Mouse (Mus musculus) forebrain, embryonic 16.5 days (tissue): ENCODE data around the gene Grk6. TPM values are rescaled to one million over a fixed set of nuclear protein-coding genes. Genes with fewer than 3 reads are reported as not detected.

ENCODE experiments used
- ATAC-seq: fragments of 200-750 bp; cut with Nextera tagmentation; 2 replicates; pipeline ENCODE4 v1.8.0; 2017; ENCODE audit warnings: mild to moderate bottlenecking, moderate library complexity
- H3K27ac ChIP-seq: fragments of 300-500 bp; sonication (generic); 2 replicates; pipeline ENCODE4 v1.5.1; 2014; ENCODE audit warnings: low read length, control low read depth
- H3K27me3 ChIP-seq: fragments of 300-500 bp; sonication (generic); replicated peaks from 2 replicates; pipeline ENCODE4 v1.6.1; 2014; ENCODE audit warnings: low read length; ENCODE audit not compliant: control insufficient read depth, insufficient read depth
- H3K36me3 ChIP-seq: fragments of 300-500 bp; sonication (generic); 2 replicates; pipeline ENCODE4 v1.6.1; 2014; ENCODE audit not compliant: control insufficient read depth, insufficient read depth
- H3K4me1 ChIP-seq: fragments of 300-500 bp; sonication (generic); replicated peaks from 2 replicates; pipeline ENCODE4 v1.6.1; 2014; ENCODE audit warnings: low read length; ENCODE audit not compliant: control insufficient read depth, insufficient read depth
- H3K4me2 ChIP-seq: fragments of 300-500 bp; sonication (generic); 2 replicates; pipeline ENCODE4 v1.6.1; 2014; ENCODE audit warnings: mild to moderate bottlenecking, low read length, control low read depth
- H3K4me3 ChIP-seq: fragments of 300-500 bp; sonication (generic); replicated peaks from 2 replicates; pipeline ENCODE4 v1.5.1; 2014; ENCODE audit warnings: mild to moderate bottlenecking, low read length, control low read depth
- H3K9ac ChIP-seq: fragments of 300-500 bp; sonication (generic); replicated peaks from 2 replicates; pipeline ENCODE4 v1.6.1; 2014; ENCODE audit warnings: low read depth, low read length, control low read depth
- H3K9me3 ChIP-seq: fragments of 300-500 bp; sonication (generic); 2 replicates; pipeline ENCODE4 v1.6.1; 2016; ENCODE audit warnings: low read length; ENCODE audit not compliant: control insufficient read depth
- WGBS: fragments of 180-500 bp; shearing (Covaris S2); extraction: QIAGEN DNeasy Blood & Tissue Kit; methylation state at CpG from one replicate; pipeline ENCODE4 v1.1.7; 2014; 5-methylcytosine and 5-hydroxymethylcytosine counted together
- polyA plus RNA-seq: library from polyadenylated mRNA; unstranded; fragments of >200 nt; fragmentation: Nextera tagmentation; extraction: Ambion mirVana; gene quantifications from 2 replicates; pipeline ENCODE4 v1.2.1, GENCODE M21; 2015

The Grk6 gene
- 39.4 and 40.1 TPM in 2 replicates for polyA plus RNA-seq

DNA sequence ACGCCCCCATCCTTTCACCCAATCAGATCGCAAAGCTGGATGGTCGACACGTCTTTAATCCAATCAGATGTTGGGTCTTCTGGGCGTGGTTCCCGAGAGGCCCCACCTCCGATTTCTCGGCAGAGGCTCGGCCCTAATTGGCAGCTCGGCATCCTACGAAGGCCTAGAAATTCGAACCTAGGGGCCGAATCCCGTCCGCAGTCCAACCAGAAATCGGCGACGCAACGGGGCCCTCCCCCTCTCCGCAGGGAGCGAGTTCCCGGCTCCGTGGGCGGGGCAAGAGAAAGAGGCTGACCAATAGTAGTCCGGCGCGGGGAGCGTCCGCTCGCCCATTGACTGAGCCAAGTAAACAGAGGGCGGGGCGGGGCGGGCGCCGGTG is at the start of gene Grk6:
Grk6 (plus strand) TSS at position 136 of the 379 bp plus-strand sequence.
- peak within 1 kb of the TSS; percentile 81 for H3K4me3 ChIP-seq
- H3K27me3 ChIP-seq, result no peaks in the 10 kb centered on the region
- 0% methylated on average over 26 of the region's 35 CpGs for WGBS
- H3K9me3 ChIP-seq, result no peaks in the 10 kb centered on the region
- peak within 1 kb of the TSS; percentile 92 for H3K9ac ChIP-seq
- H3K36me3 ChIP-seq, result no peaks in the 10 kb centered on the region
- H3K4me2 ChIP-seq, result peak within 1 kb of the TSS; percentile 82
- ATAC-seq, result peak; percentile 96
- peaks cover 29% of the 10 kb centered on the region for H3K4me1 ChIP-seq
- H3K27ac ChIP-seq, result peak within 1 kb of the TSS; percentile 96

DNA sequence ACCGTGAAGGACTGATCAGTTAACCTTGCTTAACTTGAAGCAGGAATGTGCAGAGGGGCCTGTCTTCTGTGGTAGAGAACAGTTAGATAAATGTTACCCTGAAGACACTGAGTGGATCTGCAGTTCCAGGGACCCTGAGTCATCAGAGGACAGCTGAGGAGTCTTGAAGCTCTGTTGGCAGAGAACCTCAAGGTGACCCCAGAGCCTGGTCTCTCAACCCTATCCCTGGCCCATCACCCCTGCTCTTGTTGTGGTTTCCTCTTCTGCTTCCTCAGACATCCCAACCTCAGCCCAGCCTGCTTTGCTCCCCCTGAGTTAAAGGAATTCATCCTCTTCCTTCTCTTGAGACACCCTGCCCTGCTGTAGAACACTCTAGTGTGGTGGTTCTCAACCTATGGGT is 46.8 kb upstream of the Grk6 start, which contains the start of gene Slc34a1:
Slc34a1 (plus strand) TSS at position 100 of the 400 bp plus-strand sequence.
- ATAC-seq, result no peak
- no peaks in the 10 kb centered on the region for H3K36me3 ChIP-seq
- no peaks in the 10 kb centered on the region for H3K4me1 ChIP-seq
- H3K9ac ChIP-seq, result no peak within 1 kb of the TSS
- H3K27me3 ChIP-seq, result no peaks in the 10 kb centered on the region
- H3K4me2 ChIP-seq, result no peak within 1 kb of the TSS
- H3K4me3 ChIP-seq, result no peak within 1 kb of the TSS
- H3K9me3 ChIP-seq, result no peaks in the 10 kb centered on the region
- 91% methylated on average over 1 of the region's 1 CpGs for WGBS
- H3K27ac ChIP-seq, result no peak within 1 kb of the TSS

DNA sequence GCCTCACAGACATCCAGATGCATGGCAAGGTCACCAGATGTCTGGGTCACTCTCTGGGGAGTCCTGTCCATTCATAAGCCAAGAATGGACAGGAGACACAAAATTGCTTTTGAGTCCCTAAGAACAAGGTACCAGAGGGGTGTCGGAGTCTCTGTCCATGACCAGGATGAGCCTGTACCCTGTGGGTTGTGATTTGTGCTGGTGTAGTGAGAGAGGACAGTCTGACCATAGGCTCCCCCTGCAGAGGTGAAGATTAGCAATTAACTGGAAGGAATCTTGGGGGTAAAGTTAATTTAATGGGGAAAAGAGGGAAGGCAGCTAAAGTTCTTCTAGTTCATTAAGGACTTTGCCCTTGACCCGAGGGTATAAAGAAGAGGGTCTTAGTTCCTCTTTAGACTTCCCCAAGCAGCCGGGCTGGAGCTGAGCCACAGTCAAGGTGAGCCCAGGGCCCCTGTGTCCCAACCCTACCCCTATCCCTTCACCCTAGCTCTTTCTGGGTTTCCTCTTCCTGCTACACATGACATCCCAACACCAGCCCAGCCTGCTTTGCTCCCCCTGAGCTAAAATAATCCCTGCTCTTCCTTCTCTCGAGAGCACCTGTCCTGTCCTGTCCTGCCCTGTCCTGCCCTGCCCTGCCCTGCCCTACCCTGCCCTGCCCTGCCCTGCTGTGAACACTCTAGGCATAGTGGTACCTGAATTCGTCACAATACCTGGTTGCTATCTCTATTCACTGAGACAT is 45.4 kb upstream of the Grk6 start:
- H3K36me3 ChIP-seq, result no peaks in the 10 kb centered on the region
- H3K27me3 ChIP-seq, result no peaks in the 10 kb centered on the region
- no peak overlapping the region for H3K4me3 ChIP-seq
- ATAC-seq, result no peak
- H3K4me2 ChIP-seq, result no peak overlapping the region
- H3K27ac ChIP-seq, result no peak overlapping the region
- H3K4me1 ChIP-seq, result no peaks in the 10 kb centered on the region
- 69% methylated on average over 5 of the region's 5 CpGs for whole genome bisulfite sequencing
- H3K9me3 ChIP-seq, result no peaks in the 10 kb centered on the region
- no peak overlapping the region for H3K9ac ChIP-seq

GRCm38 (mm10) chr13:55400039-55400346 is 44.9 kb upstream of the Grk6 start:
- Histone ChIP-seq H3K36me3 (no peaks in the 10 kb centered on the region), H3K27me3 (no peaks in the 10 kb centered on the region), H3K4me1 (no peaks in the 10 kb centered on the region), H3K4me2 (no peak overlapping the region), H3K4me3 (no peak overlapping the region), H3K27ac (no peak overlapping the region), H3K9ac (no peak overlapping the region), H3K9me3 (no peaks in the 10 kb centered on the region)
- ATAC-seq, result no peak
- 89% methylated on average over 1 of the region's 1 CpGs for WGBS

DNA sequence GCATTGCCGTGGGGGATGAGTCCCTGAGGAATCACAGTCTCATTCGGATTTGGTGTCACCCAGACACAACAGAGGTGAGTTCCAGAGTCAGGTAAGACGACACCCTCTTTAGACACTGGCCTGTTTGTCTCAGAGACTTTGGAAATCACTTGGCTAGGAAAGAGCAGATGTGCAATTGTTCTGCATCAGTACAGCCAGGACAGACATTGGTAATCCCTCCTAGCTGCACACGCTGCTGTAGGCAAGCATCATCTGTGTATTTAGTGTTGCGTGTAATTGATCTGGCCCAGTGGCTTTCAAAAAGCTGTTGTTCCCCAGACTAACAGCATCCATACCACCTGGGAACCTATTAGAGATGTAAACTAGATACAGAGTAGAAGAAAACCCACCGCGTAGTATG is 41.6 kb upstream of the Grk6 start:
- Histone ChIP-seq H3K36me3 (no peaks in the 10 kb centered on the region), H3K27ac (no peak overlapping the region), H3K4me2 (no peak overlapping the region), H3K9me3 (no peaks in the 10 kb centered on the region), H3K4me3 (no peak overlapping the region), H3K27me3 (no peaks in the 10 kb centered on the region), H3K4me1 (peaks cover 9% of the 10 kb centered on the region), H3K9ac (no peak overlapping the region)
- WGBS, result 76% methylated on average over 7 of the region's 7 CpGs
- no peak for ATAC-seq

DNA sequence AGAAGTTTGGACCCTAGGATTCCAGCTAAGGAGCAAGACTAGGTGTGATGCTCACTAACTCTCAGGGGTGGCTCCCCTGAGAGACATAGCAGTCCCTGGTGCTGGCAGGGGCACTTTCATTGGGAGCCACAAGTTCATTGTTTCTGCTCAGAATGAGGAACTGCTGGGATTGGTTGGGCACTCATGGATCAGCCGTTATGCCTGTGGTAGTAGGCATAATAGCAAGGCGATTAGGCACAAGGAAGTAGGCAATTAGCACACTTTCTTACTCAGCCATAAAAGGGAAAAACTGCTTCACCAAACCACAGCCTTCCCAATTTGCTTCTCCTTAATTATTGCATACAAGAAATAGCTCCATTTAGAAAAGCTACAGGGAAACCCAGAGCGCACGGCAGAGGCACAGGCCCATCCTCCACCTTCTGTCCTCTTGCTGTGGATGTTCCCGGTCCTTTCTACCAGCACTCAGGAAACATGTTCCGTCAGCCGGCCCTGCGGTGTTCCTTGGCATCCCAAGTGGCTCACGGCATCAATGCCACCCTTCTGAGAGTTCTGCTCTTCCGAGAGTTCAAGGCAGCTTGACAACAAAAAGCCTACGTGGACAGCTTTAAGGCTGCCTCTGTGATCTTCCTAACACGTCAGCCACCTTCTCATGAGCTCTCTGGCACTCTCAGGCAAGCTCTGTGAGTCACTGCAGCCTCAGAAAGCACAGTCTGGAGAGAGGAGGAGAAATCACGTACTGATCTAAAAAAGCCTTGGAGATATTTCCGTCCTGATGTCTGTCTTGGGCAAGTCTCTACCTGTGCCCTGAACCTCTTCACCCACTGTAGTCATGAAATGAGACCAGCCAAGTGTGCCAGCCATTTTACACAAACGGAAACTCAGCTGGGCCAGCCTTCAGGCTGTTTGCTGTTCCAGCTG is 40.7 kb upstream of the Grk6 start:
- Histone ChIP-seq H3K4me1 (peaks cover 9% of the 10 kb centered on the region), H3K27ac (no peak overlapping the region), H3K4me3 (no peak overlapping the region), H3K36me3 (no peaks in the 10 kb centered on the region), H3K27me3 (no peaks in the 10 kb centered on the region), H3K9me3 (no peaks in the 10 kb centered on the region), H3K9ac (no peak overlapping the region), H3K4me2 (no peak overlapping the region)
- WGBS, result 38% methylated on average over 15 of the region's 15 CpGs
- ATAC-seq, result no peak

GRCm38 (mm10) chr13:55404853-55405782 is 39.8 kb upstream of the Grk6 start:
- Histone ChIP-seq H3K9me3 (no peaks in the 10 kb centered on the region), H3K4me3 (no peak overlapping the region), H3K9ac (peak overlapping the region; percentile 42), H3K4me1 (peaks cover 9% of the 10 kb centered on the region), H3K27me3 (no peaks in the 10 kb centered on the region), H3K4me2 (peak overlapping the region; percentile 6; the same call in 1 of the 2 replicates), H3K27ac (peak overlapping the region; percentile 71), H3K36me3 (no peaks in the 10 kb centered on the region)
- ATAC-seq, result peak; percentile 94
- WGBS, result 14% methylated on average over 11 of the region's 11 CpGs

- Histone ChIP-seq H3K9ac (peak overlapping the region; percentile 42), H3K4me3 (no peak overlapping the region), H3K36me3 (no peaks in the 10 kb centered on the region), H3K9me3 (no peaks in the 10 kb centered on the region), H3K27ac (peak overlapping the region; percentile 71), H3K4me1 (peaks cover 9% of the 10 kb centered on the region), H3K4me2 (no peak overlapping the region; the same call in 1 of the 2 replicates), H3K27me3 (no peaks in the 10 kb centered on the region)
- 42% methylated on average over 13 of the region's 13 CpGs for WGBS
- peak; percentile 56 for ATAC-seq
Measured at GRCm38 (mm10) chr13:55405783-55406390, 39.0 kb upstream of the Grk6 start.
